Mouse (Mus musculus): ENCODE data around the gene Ankrd31.
"Not testable (repeated sequence)": the region's sequence is repeated elsewhere in the genome, so short reads cannot be mapped to it uniquely, and the experiment has no call there.

The Ankrd31 gene

GRCm38 (mm10) chr13:96939680-96940079, 191.6 kb downstream of the Ankrd31 start:
- DNase-seq (ENCODE audit: low spot score in 2 of 2) = no peak

- not testable (repeated sequence) for DNase-seq (ENCODE audit: low spot score in 2 of 2)
Measured at GRCm38 (mm10) chr13:96941481-96941880, 193.4 kb downstream of the Ankrd31 start.

GRCm38 (mm10) chr13:96943571-96943970, 195.5 kb downstream of the Ankrd31 start:
- DNase-seq (ENCODE audit: low spot score in 2 of 2) = no peak

- DNase-seq (ENCODE audit: low spot score in 2 of 2) = no peak
Measured at GRCm38 (mm10) chr13:96945748-96946147, 197.7 kb downstream of the Ankrd31 start.

GRCm38 (mm10) chr13:96947722-96948121, 199.7 kb downstream of the Ankrd31 start:
- no peak for DNase-seq (ENCODE audit: low spot score in 2 of 2)

- no peak for DNase-seq (ENCODE audit: low spot score in 2 of 2)
Measured at GRCm38 (mm10) chr13:96951880-96952279, 203.8 kb downstream of the Ankrd31 start.

GRCm38 (mm10) chr13:96956466-96956865, 208.4 kb downstream of the Ankrd31 start:
- no peak for DNase-seq (ENCODE audit: low spot score in 2 of 2)
